Mouse (Mus musculus): ENCODE data around the gene Gpr171.
"Not testable (repeated sequence)": the region's sequence is repeated elsewhere in the genome, so short reads cannot be mapped to it uniquely, and the experiment has no call there.

Gene Gpr171

DNA sequence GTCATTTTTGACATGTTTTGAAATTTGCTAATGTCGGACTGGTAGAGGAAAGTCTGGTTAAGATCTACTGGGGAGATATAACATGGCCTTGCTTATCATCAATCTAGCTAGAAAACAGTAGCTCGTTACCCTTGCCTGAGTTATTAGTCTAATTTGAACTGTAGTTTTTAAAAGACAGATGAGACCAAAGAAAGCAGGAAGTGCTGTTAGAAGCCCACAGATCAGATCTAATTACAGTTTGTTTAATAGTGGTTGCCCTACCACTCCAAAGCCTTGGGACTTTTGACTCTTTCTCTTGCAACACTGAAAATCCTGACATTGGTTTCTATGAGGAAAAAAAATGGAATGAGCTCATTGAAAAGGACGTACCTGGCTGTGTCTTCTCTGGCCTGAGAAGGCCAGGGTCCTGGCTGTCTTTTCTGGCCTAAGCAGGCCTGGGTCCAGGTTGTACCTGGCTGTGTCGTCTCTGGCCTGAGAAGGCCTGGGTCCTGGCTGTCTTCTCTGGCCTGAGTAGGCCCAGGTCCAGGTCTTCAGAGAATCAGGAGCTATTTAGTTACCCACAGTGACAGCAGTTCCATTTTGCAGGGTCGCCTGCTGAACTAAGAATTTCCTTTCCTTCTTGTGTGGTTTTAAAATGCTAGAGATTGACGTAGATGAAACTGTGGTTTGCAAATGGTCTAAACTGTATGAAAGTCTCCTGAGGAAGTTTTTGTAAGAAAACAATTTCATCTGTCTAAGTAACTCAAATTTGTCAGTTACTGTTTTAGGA is at the start of gene Gpr171:
Gene Gpr171 (minus strand): TSS at position 604 of the 769 bp plus-strand sequence.
- DNase-seq (ENCODE audit: low spot score) = no peak

DNA sequence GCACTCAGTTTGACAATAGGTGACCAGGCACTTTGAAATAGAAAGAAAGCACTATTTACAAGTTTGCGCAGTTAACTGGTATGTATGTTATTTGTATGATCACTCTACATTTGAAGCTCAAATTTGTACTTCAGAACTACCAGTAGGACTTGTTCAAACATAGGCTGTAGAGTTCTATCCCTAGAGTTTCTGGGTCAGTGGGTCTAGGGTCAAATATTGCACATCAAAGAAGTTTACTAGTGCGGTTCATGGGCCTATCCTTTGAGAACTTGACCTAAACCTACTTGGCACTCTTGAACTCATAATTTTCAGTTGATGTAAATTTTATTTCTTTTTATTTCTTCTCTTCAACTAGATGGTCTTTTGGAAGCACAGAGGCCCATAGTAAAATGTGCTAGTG is 49.0 kb upstream of the Gpr171 start:
- no peak for DNase-seq (ENCODE audit: low spot score)

DNA sequence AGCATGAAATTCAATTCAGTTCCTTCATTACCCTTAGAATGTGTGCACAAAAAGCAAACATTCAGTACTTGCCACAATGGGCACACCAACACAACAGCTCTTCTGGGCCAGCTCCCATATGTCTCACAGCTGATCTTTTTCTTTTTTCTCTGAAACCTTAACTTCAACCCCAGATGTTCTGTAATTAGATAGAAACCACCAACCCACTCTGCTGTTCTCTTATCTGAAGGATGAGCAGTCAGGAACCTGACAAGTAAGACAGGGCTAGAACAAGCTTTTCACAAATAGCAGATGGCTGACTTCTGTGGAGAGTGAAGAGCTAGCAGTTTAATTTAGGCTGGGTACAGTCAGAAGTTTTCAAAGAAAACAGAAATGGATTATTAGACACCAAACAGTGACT is 48.0 kb upstream of the Gpr171 start:
- DNase-seq (ENCODE audit: low spot score) = no peak

DNA sequence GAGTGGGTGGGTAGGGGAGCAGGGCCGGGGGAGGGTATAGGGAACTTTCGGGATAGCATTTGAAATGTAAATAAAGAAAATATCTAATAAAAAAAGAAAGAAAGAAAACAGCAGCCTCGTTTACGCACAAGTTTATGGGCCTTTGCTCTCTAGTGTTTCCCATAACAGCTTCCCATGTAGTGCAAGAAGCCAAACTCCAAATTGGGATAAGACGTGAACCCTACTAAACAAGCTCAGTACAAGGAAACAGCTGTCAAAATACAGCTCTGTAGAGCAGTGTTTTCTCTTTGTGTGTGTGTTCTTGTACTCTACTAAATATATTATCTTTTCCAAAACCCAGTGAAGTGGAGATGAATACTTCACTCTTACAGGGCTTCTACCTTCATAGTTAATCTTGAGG is 43.6 kb upstream of the Gpr171 start:
- DNase-seq (ENCODE audit: low spot score) = no peak

- DNase-seq (ENCODE audit: low spot score) = no peak
Observed at GRCm38 (mm10) chr3:59141507-59142305, 40.1 kb upstream of the Gpr171 start.

DNA sequence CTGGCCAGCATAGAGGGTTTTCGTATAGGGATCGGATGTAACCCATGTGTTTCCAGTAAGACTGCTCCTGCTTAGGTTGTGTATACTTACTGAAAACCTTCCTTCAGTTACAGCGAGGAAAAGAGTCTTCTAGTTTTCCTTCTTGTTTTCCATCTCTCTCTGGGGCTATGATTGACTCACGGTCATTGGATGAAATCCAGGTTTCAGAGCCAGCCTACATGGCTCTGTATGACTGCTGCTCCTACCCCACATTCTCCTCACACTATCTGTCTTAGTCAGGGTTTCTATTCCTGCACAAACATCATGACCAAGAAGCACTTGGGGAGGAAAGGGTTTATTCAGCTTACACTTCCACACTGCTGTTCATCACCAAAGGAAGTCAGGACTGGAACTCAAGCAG is 39.3 kb upstream of the Gpr171 start:
- DNase-seq (ENCODE audit: low spot score) = not testable (repeated sequence)

- DNase-seq (ENCODE audit: low spot score) = no peak
Observed at GRCm38 (mm10) chr3:59140115-59140514, 38.5 kb upstream of the Gpr171 start.

DNA sequence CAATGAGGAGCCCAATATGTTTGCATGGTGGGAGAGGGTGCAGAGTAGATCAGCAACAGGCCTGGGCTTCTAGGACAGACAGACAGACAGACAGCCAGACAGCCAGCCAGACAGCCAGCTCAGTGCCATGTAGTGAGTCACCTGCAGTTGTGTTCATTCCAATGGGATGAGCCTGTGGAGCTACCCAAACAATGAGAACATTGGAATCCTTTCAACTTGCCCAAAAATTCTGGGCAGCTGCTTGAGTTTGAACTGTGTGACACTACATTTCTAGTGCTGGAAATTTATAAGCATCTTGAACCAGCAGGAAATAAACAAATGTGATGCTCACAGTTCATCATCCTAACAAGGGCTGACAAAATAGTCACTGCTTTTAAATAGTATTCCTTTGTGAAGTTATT is 38.0 kb upstream of the Gpr171 start:
- DNase-seq (ENCODE audit: low spot score) = peak; percentile 28

- DNase-seq (ENCODE audit: low spot score) = no peak
Observed at GRCm38 (mm10) chr3:59138946-59139468, 37.4 kb upstream of the Gpr171 start.

- no peak for DNase-seq (ENCODE audit: low spot score)
Observed at GRCm38 (mm10) chr3:59135911-59136653, 34.5 kb upstream of the Gpr171 start.

DNA sequence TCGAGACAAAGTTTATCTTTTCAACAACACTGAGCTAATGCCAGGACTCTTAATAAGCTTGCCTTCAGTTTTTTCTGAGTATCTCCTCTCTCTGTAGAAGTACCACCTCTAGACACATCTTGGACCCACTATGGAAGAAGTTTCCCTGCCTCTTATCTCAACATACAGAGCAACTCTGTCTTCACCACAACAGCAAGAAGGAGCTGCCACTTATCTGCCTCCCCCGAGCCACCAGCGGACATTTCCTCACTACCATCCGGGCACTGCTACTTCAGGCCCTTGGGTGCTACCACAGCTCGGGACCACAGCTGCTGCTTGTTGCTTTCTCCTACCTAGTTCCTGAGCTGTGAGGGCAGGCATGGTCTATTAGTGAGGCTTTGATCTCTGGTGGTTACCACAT is 31.6 kb upstream of the Gpr171 start:
- no peak for DNase-seq (ENCODE audit: low spot score)

GRCm38 (mm10) chr3:59131966-59132365 is 30.3 kb upstream of the Gpr171 start:
- no peak for DNase-seq (ENCODE audit: low spot score)

GRCm38 (mm10) chr3:59131081-59131480 is 29.5 kb upstream of the Gpr171 start:
- DNase-seq (ENCODE audit: low spot score) = no peak

DNA sequence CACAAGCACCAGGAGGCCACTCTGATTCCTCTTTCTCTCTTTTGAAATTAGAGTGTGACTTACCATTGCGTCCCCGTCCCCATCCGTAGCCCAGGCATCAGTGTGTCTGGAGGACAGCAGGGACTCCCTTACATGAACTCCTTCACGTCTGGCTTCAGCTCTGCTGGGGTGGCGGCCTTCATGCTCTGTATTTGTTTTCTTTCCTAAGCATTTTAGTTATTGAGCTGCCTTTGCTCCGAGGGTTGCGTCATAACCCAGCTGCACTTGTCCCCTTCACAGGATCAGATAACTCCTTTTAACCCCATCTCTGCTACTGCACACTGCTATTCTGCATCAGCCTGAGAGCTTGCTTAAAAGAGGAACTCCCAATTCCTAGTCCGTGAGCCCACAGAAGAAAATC is 28.8 kb upstream of the Gpr171 start:
- DNase-seq (ENCODE audit: low spot score) = no peak

- no peak for DNase-seq (ENCODE audit: low spot score)
Observed at GRCm38 (mm10) chr3:59129547-59129946, 27.9 kb upstream of the Gpr171 start.

DNA sequence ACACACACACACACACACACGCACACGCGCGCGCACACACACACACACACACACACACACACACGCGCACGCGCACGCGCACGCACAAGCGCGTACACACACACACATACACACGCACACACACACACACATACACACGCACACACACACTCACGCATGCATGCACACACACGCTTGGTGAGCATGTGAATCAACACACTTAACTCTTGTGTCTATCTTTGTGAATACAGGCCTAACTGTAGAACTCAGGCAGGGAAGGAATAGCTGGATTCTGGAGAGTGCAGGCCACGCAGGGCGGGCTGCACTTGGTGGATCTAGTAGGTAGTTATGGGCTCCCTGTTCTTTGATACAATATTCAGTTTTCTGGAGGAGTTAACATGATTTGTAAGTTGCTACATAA is 27.1 kb upstream of the Gpr171 start:
- no peak for DNase-seq (ENCODE audit: low spot score)

GRCm38 (mm10) chr3:59125783-59126555 is 24.3 kb upstream of the Gpr171 start:
- DNase-seq (ENCODE audit: low spot score) = peak; percentile 14

- no peak for DNase-seq (ENCODE audit: low spot score)
Observed at GRCm38 (mm10) chr3:59125022-59125421, 23.4 kb upstream of the Gpr171 start.

GRCm38 (mm10) chr3:59121780-59122449 is 20.3 kb upstream of the Gpr171 start:
- DNase-seq (ENCODE audit: low spot score) = no peak

GRCm38 (mm10) chr3:59121067-59121730 is 19.6 kb upstream of the Gpr171 start:
- no peak for DNase-seq (ENCODE audit: low spot score)

Data from adipocyte (in vitro differentiated cells).